Mouse (Mus musculus) T-helper 2 cell (primary cell): ENCODE measurements around the gene Pdia4.

Experiments
- in situ Hi-C: fragments of 300-600 bp; cut with MboI, MseI; formaldehyde crosslinking; loops from one replicate; pipeline ENCODE4 v1.15.1; 2025; ENCODE audit warnings: high pct_unique_total_duplicates

Gene Pdia4

DNA sequence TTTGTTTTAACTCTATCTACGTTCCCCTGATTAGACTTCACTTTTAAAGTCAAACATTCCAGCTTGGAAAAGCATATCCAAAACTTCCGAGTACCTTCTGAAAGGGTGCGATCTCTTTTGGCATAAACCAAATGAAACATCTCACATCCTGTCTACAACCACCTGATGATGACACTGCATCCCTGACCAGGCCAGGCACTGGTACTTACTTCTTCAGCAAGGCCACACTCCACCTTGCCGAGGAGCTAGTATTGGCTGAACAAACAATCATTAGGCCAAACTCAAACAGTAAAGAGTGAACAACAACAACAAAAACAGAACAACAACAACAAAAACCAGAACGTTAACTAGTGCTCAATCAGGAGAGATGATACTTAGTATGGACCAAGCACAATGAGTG, 1.9 kb downstream of the Pdia4 start:
- in situ Hi-C loops: no loop called here

DNA sequence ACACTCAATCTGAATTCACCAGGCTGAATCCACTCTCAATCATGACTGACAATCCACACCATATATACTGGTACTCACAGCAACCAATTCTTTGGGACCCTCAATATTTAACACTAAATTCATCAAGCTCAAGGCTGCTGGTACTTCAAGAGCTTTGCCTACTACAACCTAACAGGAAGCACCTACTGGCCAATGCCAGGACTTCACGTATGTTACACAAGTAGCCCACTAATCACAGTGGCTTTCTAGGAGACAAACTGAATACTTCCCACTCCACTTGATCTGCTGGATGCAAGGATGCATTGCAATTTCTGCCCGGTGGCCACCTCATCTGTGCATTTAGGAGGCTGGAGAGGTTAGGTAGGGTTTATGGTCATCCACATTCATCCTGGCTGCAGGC, 3.0 kb downstream of the Pdia4 start:
- in situ Hi-C loops: no loop called here

DNA sequence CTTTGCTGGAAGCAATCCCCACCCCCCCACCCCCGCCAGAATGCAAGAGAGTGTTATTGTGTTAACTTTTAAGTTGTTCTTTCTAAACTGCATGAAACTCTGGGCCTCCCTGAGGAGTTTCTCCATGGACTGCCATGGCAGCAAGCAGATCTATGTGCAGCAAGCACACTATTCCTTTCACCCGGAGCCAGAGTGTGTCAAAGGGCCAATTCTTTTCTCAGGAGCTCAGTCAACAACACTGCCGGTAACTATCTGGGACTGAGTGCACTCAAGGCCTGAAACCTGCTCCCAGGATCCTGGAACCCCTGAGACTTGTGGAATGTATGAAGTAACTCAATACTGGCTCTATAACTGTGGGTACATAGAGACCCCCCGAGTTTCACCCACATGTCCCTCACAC, 4.2 kb downstream of the Pdia4 start:
- in situ Hi-C loops: no loop called here

DNA sequence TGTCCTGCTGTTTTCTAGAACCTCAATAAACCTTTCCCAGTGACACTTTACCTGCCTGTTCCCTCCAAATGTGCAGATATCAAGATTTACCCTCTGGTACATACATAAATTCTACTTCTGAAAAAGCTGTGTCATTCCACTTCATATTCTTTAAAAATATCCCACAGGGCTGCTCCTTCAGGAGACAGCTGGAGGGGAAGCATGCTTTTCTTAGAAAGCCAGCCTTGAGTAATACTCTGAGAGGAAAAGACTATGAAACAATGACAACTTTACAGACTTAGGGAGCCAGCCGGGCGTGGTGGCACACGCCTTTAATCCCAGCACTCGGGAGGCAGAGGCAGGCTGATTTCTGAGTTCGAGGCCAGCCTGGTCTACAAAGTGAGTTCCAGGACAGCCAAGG, 4.7 kb downstream of the Pdia4 start:
- in situ Hi-C loops: no loop called here

DNA sequence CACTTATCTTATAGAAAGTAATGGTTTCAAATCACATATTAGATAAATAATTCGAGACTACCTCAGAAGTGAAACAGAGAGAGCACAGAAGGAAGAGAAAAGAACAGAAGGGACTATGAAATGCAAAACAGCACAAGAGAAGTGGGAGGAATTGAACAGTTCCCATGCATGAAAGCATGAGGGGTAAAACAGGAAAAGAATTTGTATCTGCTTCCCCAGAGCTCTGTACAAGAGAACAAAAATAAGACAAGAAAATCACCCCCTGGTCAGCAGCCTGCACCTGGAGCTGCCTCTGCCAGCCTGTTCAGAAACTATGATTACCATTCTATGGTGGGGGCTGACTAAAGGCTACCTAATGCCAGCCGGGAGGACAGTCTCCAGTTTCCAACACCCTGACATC, 5.8 kb downstream of the Pdia4 start:
- in situ Hi-C loops: no loop called here

DNA sequence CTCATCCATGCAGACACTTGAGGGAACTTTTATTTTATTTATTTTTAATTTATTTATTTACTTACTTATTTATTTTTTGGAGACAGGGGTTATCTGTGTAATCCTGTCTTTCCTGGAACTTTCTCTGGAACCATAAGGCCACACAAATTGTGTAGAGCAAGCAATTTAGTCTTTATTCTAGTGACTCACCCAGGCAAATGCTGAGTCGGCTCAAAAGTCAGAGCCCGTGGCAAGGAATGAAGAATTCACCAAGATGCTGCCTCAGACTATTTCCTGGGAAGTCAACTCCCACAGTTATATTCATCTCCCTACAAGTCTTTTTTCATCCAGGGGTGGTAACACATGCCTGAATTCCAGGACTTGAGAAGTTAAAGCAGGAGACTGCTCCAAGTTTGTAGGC, 7.7 kb downstream of the Pdia4 start:
- in situ Hi-C loops: no loop called here

DNA sequence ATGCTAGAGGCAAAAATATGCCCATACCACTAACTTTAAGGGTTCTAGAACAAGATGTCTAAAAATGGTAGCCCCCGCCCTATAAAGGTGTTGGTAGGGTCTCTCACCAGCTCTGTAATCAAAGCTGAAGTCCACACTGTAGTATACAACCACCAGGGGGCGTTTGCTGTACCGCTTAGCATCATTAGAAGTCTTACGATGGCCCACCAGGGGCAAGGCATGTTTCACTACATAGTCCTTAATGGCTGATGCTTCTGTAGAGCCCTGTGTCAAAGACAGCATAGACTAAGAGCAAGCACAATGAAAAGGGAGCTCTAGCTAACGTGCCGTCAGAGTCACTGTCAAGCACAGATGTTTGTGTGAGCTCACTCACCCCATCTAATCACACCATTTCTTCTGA, 14.2 kb downstream of the Pdia4 start:
- in situ Hi-C loops: loop anchor here (10.0 kb wide), 1 partner anchor 246 kb away; the partner anchor contains the start of gene Zfp777

DNA sequence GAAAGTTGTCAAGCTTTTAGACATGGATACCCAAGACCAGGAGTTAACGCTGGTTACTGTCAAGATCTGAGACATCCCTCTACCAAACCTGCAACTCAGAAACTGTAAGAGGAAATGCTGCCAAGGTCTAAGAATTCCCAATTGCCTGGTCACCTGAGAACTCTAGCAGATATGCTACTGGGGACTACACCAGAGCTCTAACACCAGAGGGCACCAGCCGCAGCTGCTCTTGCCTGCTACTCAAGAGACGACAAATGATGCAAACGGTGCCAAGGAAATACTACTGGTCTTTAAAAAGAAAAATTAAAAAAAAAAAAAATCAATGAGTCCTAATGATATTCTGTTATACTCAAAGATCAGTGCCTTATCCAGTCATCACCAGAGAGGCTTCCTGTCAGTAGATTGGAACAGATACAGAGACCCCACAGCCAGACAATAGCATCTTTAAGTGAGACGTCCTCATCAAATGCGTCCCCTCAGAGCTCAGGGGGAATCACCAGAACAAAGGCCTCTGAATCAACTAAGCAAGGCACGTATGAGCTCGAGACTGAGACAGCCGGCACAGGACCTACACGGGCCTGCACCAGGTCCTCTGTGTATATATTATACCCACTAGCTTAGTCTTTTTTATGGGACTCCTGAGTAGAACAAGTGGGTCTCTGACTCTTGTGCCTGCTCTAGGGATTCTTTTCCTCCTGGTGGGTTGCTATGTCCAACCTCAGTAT, 19.0 kb downstream of the Pdia4 start:
- in situ Hi-C loops: loop anchor here (5.0 to 10.0 kb wide), 2 partner anchors 33 to 251 kb away; partner anchors contain the start of gene Zfp777

DNA sequence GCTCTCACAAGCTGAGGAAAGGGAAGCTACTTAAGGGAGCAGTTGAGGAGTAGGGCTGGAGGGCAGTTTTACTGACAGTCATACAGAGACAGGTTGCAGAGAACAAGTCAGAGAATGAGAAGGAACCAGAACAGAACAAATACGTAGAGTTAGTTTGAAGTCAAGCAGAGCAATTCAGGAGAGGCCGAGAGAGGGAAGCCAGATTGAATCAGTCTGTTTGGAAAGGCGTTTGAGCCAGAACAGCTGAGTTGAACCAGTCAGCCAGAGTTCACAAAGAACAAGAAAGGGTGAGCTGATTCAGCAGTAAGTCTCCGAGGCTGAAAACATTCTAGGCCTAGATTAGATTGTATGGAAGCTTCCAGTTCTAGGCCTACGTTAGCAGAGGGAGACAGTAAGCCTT, 19.9 kb downstream of the Pdia4 start:
- in situ Hi-C loops: loop anchor here (5.0 to 10.0 kb wide), 2 partner anchors 34 to 252 kb away; partner anchors contain the start of gene Zfp777

DNA sequence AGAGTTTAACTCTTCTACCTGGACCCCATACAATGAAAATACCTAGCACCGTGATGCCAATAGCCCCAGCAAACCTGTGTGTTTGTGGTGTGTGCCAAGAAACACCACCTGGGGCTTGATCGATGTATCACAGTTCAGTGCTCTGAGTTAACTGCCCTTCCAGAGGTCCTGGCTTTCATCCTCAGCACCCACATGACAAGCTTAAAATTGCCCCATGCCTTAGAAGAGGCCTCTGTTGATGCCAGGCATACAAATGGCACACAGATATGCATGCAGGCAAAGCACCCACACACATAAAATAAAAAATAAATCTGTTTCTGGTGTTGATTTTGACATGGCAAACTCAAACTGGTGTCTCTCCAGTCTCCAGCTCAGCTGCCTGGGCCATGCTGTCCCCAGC, 20.7 kb downstream of the Pdia4 start:
- in situ Hi-C loops: loop anchor here (5.0 to 10.0 kb wide), 2 partner anchors 35 to 252 kb away; partner anchors contain the start of gene Zfp777

DNA sequence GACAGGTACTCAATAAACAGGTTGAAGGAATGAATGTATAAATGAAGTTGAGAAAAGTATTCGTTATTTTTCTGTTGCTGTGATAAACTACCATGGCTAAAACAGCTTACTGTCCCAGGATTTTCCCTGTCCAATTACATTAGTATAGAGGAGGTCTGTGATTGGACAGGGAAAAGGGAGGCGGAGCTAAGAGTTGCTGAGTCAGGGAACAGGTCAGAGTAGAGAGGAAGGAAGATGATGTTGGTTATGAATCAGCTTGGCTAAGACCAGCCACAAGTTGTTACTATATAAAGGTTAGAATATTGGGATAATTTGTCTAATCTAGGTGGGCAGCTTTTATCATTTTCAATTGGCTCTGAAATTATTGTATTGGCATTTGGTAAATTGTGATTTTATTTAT, 22.5 kb downstream of the Pdia4 start:
- in situ Hi-C loops: loop anchor here (5.0 to 10.0 kb wide), 2 partner anchors 37 to 254 kb away; partner anchors contain the start of gene Zfp777

DNA sequence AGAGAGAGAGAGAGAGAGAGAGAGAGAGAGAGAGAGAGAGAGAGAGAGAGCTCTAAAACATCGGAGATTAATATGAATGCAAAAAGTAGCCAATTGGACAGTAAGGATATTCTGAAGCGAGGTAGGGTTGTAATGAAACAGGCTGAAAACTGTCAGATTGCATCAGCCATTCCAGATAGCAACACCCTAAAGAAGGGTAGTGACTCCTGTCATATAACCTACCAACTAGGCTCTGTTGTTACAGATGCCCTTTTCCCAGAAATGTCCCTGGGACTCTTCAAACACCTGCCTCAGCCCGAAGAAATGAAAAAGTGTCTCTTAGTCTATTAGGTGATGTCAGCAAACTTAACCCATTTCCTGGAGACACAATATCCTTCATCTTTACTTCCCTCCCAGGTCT, 24.4 kb downstream of the Pdia4 start:
- in situ Hi-C loops: no loop called here

DNA sequence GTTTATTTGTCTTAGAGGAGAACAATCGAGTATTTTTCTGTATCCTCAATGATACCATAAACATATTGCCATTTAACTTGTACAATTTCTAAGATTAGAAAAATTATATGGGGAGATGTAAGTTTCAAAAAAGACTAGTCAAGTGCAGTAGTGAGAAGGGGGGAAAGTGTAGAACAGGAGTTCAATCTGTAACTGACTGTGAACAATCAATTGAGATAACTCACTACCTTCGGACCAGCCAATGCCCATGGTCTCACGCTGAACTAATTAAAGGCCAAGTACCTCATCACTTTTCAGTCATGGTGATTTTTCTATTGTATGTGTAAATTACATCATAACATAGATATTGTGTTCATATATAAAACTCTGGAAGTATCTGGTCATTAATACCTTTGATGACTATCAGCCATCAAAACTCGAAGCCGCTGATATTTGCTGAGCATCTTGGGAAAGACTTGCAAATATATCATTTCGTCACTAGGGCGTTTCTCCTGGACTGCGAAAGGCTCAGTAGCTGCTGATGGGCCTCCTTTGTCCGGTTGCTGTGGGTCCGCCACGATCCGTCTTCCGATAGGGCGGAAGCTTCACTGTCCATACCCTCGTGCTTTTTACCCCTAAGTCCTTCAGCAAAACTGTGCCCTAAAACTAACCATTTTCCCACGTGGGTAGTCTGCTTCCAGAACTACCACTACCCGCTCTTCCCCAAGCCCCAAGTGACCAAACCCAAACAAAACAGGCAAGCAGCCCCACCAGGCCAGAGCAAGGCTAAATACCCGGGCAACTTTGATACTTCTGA, 25.1 kb downstream of the Pdia4 start:
- in situ Hi-C loops: no loop called here

DNA sequence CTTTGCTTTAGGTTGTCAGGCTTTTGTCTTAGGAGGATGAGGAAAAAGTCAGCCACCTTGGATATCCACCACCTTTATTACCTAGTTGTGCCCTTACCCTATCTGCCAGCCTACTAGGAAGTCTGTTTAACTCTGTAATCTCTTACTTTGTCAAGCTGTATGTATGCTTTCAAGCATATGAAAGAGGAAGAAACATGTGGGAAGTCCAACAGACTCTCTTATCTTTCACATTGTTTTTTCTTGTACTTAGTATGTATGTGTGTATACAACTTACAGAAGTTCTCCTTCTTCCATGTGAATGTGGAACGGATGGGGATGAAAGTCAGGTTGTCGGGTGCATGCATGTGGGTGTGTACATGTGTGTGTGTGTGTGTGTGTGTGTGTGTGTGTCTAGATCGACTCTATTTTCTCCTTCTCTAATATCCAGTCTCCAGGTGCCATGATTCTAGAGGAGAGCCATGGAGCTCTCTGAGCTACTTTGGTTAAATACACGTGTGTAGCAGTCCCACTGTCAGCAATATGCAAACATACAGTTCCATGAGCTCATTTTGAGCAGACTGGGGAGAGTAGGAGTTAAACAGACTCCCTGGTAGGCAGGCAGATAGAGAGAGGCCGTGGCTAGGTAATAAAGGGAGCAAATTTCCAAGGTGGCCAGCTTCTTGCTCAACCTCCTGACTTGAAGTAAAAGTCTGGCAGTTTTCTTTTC, 28.4 kb downstream of the Pdia4 start:
- in situ Hi-C loops: no loop called here

DNA sequence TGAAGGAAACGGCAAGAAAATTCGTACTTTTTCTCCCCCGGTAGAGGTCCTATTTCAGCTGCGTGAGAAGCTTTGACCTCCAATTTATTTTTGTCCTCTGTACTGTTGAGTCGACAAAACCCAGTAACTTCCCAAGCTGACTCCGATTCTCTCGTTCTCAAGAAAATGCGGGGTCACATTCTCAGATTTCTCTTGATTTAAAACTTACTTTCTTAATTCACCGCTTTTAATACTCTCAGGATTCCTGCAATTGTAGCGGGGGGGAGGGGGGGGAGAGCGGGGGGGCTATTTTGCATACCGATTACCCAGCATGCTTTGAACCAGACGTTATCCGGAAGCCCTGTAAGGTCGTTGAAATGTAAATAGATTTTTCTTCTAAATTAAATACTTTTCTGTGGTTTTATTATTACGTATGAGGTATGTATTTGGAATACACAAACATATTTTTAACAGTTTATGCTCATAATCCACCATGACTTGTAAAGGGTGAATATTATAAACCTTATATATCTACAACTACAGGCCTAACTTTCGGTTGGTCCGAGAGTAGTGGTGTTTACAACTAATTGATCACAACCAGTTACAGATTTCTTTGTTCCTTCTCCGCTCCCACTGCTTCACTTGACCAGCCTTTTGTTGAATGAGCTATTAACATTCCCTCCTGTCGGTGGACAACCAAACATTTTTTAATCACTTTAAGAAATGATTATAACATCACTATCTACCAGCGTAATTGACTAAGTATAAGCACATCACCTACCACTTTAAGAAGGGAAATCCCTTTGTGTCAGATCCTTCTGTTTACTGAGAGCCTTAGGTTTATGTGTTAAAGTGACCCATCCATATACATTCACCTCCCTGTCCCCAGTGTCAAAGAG, 31.9 kb downstream of the Pdia4 start:
- in situ Hi-C loops: no loop called here

DNA sequence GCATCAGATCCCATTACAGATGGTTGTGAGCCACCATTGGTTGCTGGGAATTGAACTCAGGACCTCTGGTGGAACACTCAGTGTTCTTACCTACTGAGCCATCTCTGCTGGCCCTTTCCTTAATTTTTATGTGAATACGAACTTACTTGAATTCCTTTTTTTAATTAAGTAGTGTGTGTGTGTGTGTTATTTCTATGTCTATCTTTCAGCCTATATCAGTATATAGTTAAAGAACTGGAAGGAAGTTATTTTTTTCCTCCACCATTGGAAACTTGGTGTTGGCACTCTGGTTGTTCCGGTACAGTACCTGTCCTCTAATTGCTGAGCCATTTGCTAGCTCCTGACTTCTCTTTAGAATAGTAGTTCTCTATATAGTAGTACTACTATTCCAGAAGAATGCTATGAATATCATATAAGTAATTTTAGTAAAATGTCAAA, 32.6 kb downstream of the Pdia4 start:
- in situ Hi-C loops: no loop called here

DNA sequence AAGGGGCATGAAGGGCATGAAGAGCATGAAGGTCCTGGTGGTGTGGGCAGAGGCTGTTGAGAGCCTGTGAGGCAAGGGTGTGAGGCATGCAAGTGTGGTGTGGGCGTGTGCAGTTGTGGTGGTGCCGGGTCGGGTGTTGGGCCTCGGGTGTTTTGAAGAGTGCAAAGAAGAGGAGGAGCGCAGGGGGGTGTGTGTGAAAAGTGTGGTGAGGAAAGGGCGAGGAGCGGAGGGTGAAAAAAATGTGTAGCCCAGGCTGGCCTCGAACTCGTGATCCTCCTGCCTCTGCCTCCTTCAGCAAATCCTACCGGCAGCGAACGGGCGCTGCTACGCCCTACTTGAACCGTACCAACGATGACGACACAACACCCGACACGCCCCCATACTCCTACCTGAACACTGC, 41.5 kb downstream of the Pdia4 start:
- in situ Hi-C loops: loop anchor here (25.0 kb wide), 2 partner anchors 916 to 1441 kb away; partner anchors contain the start of genes Gimap4, Gimap9 and Igf2bp3

DNA sequence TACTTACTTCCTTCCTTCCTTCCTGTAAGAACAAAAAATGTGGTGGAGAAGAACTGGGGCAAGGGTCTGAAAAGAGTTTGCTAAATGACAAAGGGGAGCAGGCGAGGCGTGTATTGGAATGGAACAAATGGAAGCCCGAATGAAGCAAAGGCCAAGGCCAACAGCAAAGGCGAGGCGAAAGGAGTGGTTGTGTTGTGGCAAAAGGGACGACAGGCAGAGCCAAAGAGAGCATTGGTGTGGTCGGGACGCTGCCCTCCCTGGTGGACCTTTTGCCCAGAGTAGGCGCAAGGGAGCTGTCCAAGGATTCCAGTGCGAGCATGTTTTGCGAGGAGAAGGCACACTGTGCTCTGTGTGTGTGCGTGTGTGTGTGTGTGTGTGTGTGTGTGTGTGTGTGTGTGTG, 42.1 kb downstream of the Pdia4 start:
- in situ Hi-C loops: loop anchor here (25.0 kb wide), 2 partner anchors 916 to 1441 kb away; partner anchors contain the start of genes Gimap4, Gimap9 and Igf2bp3

DNA sequence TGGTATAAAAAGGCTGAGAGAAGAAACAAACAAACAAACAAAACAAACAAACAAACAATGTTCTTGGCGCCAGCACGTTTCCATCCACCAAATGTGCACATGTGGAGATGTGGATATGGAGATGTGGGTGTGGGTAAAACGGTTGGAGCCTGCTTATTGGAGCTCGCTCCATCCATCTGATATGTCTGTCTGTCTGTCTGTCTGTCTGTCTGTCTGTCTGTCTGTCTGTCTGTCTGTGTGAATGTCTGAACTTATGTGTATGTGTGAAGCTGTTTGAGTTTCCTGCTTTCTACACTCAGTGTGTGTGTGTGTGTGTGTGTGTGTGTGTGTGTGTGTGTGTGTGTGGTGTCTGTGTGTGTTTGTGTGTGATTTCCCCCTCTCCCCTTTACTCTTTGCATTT, 43.4 kb downstream of the Pdia4 start:
- in situ Hi-C loops: loop anchor here (25.0 kb wide), 2 partner anchors 917 to 1442 kb away; partner anchors contain the start of genes Gimap4, Gimap9 and Igf2bp3

DNA sequence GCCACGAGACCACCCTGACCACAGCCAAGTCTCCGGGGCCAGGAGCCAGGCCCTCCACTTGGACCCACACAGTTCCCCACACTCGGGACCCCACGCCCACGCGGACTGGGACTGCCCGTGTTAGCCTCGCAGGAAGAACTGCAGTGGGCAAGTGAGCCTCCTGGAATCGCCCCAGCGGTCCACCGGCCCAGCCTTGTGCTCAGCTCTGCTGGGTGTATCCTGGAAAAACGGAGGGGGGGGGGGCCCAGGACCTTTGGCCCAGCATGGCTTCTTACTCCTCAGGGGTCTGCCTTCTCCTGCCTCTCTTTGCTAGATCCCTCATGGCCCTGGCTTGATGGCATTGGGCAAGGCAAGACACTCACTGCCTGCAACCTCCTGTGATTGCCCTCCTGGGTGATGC, 44.7 kb downstream of the Pdia4 start:
- in situ Hi-C loops: loop anchor here (25.0 kb wide), 2 partner anchors 919 to 1444 kb away; partner anchors contain the start of genes Gimap4, Gimap9 and Igf2bp3

DNA sequence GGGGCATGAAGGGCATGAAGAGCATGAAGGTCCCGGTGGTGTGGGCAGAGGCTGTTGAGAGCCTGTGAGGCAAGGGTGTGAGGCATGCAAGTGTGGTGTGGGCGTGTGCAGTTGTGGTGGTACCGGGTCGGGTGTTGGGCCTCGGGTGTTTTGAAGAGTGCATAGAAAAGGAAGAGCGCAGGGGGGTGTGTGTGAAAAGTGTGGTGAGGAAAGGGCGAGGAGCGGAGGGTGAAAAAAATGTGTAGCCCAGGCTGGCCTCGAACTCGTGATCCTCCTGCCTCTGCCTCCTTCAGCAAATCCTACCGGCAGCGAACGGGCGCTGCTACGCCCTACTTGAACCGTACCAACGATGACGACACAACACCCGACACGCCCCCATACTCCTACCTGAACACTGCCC, 45.9 kb downstream of the Pdia4 start:
- in situ Hi-C loops: loop anchor here (25.0 kb wide), 2 partner anchors 920 to 1445 kb away; partner anchors contain the start of genes Gimap4, Gimap9 and Igf2bp3
